Mouse (Mus musculus) bone marrow macrophage, adult 2 months (primary cell): ENCODE results near the gene Abca4. TPM values are rescaled to one million over a fixed set of nuclear protein-coding genes. Genes with fewer than 3 reads are reported as not detected.
"Not testable (repeated sequence)": the region's sequence is repeated elsewhere in the genome, so short reads cannot be mapped to it uniquely, and the experiment has no call there.

Experiments
- H3K27ac ChIP-seq: 2 replicates; pipeline ENCODE4 v1.5.1; 2012; ENCODE audit warnings: low read depth, low read length; ENCODE audit not compliant: insufficient read depth
- H3K4me1 ChIP-seq: 2 replicates; pipeline ENCODE4 v1.6.1; 2012; ENCODE audit warnings: low read length; ENCODE audit not compliant: control insufficient read depth, insufficient read depth
- H3K4me3 ChIP-seq: 2 replicates; pipeline ENCODE4 v1.5.1; 2012; ENCODE audit warnings: mild to moderate bottlenecking, low read length, moderate library complexity; ENCODE audit not compliant: insufficient read depth
- CTCF ChIP-seq: IDR thresholded peaks from 2 replicates; pipeline ENCODE4 v1.5.1; 2012; ENCODE audit warnings: low read depth, mild to moderate bottlenecking, low read length, moderate library complexity
- POLR2A ChIP-seq: IDR thresholded peaks from 2 replicates; pipeline ENCODE4 v1.6.1; 2012; ENCODE audit warnings: mild to moderate bottlenecking, low read depth, low read length, borderline replicate concordance
- polyA plus RNA-seq: library from polyadenylated mRNA; stranded (reverse); fragments of >200 nt; gene quantifications from 2 replicates; pipeline ENCODE4 v1.2.4, GENCODE M21; 2012; ENCODE audit not compliant: missing spikeins, insufficient read depth, insufficient read length

Abca4 gene
- polyA plus RNA-seq, 1 experiment, result not detected

DNA sequence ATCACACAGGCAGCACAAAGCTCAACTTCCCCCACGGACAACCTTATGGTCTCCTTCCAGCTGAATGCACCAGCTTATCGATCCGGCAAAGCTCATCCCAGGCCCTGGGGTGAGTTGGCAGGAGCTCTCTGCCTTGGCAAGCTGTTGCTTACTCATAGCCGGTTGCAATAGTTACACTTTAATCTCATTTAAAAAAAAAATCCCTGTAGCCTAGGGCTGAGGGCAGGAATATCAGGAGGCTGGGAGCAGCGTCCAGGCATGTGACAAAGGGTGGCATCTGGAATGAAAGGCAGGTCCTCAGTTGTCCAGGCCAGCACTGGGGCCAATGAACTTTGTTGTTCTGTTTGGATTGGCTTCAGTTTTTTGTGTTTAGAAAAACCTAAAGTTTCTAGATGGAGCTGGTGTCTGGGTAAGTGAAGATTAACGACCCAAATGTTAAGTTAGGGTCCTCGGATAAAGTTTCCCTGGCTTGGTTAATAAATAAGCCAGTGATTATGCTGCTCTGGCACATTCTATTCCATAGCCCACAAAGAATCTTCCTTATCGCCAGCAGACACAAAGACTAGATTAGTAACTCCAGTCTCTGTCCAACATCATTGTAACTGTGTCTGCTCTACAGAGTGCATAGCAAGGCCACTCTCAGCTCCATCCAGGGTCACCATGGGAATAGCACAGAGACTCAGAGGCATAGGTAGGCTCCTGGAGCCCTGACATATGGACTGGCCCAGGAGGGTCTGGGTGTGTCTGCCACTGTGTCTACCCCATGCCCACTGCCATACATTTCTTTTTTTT, 162.2 kb downstream of the Abca4 start:
- Histone ChIP-seq H3K4me3 (no peak overlapping the region), H3K4me1 (peaks cover 19% of the 10 kb centered on the region), H3K27ac (no peak overlapping the region)
- no peak for TF ChIP-seq CTCF
- no peak for TF ChIP-seq POLR2A

DNA sequence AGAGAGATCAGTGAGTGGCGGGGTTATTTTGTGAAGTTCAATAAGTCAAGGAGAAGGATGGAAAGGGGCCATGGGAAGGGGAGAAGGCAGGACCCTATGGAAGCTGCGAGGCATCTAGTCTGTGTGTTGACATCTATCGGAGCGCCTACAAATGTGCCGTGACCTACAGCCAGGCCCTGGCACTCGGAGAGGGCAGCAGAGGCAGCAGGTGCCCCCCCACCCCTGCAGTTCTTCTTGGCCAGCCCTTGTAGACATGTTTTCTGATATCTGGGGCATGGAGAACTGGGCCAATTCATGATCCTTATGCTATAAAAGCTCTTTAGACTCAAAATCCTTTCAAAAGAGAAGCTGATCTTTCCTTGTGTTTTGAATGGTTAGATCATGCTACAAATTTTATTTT, 163.5 kb downstream of the Abca4 start:
- TF ChIP-seq CTCF, result no peak
- TF ChIP-seq POLR2A, result no peak
- Histone ChIP-seq H3K4me1 (peaks cover 12% of the 10 kb centered on the region), H3K27ac (no peak overlapping the region), H3K4me3 (no peak overlapping the region)

DNA sequence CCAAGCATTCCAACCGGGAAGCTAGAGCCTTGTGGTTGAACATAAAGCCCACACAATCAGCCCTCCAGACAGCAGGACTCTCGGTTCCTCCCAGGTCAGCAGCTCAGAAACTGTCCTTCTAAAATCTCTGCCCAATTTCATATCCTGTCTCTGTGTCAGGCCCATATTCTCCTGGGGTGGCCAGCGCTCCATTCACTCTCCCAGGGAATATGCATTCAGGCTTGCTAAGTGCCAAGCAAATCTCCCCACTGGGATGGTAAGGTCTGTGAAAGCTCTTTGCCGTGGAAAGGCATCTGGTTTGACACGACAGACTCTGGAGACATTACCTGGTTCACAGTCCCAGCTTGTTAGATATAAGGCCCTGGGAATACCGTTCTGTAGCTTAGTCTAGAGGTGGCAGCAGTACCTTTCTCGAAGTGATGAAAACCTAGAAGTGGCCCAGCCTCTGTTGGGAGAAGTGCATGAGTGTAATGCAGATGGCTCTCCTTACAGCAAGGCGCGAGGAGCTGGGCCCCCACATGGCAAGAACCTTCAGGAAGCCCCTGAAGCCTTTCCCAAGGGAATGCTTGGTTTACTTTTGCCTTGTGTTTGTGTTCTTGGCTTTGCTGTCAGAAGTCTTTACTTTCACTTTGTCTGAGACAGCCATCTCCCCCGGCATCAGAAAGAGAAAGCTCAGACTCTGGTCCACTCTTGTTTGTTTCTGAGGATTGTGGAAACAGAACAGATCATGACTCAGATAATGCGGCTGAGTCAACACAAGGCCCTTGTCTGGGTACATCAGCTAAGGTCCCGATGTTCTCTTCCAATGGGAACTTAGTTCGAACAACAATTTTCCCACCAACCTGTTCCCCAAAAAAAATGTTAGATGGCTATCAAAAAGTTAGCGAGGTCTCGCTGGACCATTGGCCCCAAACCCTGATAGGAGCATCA, 164.3 kb downstream of the Abca4 start:
- Histone ChIP-seq H3K27ac (no peak overlapping the region), H3K4me1 (peaks cover 12% of the 10 kb centered on the region), H3K4me3 (no peak overlapping the region)
- TF ChIP-seq CTCF, result no peak
- TF ChIP-seq POLR2A, result no peak

DNA sequence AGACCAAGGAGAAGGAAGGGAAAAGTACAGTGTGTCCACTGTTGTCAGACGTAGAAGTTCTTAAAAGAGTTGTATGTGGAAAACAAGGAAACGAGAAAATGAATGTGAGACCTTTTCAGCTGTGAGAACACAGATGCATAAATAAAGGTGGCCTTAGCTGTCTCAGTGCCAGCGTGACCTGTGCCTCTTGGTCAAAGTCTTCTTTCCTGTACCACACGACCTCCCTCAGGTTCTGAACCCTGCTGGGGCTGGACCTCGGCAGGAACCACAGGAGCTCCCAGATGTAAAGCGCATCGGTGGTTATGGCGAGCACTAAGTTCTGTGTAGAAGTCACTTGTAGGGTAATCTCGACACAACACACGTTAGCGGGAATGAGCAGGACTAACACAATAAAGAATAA, 165.3 kb downstream of the Abca4 start:
- Histone ChIP-seq H3K4me1 (peaks cover 12% of the 10 kb centered on the region), H3K27ac (no peak overlapping the region), H3K4me3 (no peak overlapping the region)
- TF ChIP-seq POLR2A, result no peak
- TF ChIP-seq CTCF, result no peak

DNA sequence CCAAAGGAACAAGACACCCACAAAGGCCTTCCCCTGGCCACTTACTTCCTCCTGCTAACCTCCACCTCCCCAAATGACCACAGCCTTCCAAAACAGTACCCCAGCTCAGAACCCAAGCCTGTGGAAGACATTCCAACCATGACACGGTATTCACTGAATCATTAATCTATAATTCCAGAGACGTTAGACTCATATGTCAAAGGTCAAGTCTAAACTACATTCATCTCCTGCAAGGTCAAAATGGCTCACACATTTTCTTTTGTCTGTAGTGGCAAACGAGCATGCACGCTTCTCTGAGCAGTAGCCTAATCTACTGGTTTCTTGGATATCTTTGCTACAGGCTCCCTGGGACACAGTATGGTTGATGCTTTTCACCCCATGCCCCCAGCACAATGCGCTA, 166.2 kb downstream of the Abca4 start:
- H3K4me1 ChIP-seq, result peaks cover 12% of the 10 kb centered on the region

DNA sequence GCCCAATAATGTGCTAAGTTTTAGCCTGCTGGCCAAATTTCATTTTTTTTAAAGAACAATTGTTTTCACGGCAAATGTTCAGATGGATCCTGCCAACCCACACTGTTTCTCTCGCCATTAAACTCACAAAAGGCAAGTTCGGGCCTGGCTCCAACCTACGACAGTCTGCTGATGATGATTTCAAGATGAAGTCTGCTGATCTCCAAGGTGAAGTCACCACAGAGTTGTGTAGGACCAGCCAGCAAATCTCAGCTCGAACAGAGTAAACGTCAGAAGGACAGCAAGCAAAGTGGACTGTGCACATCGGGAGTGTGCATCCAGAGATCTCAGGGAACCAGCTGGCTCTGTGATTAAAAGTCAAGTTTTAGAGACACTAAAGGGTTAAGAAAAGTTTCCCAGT, 166.6 kb downstream of the Abca4 start:
- no peak for TF ChIP-seq CTCF
- TF ChIP-seq POLR2A, result no peak
- Histone ChIP-seq H3K4me3 (no peak overlapping the region), H3K4me1 (peaks cover 12% of the 10 kb centered on the region), H3K27ac (no peak overlapping the region)

More for the DNA sequence above, 166.2 kb downstream of the Abca4 start:
- Histone ChIP-seq H3K4me3 (no peak overlapping the region), H3K27ac (no peak overlapping the region)
- no peak for TF ChIP-seq POLR2A
- TF ChIP-seq CTCF, result no peak

DNA sequence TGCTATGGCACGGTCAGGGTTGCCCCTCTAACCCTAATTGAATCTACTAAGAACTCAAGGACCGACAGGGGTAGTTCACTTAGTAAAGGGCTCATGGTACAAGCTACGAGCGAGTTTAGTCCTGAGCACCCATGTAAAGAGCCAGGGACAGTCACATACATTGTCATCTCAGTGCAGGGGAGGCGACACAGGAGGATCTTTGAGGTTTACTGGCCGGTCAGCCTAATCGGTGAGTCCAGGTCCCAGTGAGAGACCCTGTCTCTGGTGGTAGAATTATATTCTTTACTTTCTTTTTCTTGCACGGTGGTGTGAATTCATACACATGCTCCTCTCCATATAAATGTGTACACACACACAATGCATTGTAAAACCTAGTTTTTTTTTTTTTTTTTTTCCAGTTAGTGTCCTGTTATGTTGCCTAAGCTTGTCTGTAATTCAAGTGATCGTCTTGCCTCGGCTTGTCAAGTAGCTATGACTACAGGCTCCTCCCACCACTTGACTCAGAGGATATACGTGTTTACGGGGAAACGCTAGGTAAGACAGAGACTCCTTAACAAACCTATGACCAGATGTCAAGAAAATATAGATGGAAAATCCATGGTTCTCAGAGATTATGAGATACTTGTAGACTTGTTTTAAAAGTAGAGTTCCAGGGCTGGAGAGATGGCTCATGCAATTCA, 167.3 kb downstream of the Abca4 start:
- Histone ChIP-seq H3K27ac (no peak overlapping the region), H3K4me1 (peaks cover 12% of the 10 kb centered on the region), H3K4me3 (no peak overlapping the region)
- TF ChIP-seq CTCF (no peak), POLR2A (no peak)

DNA sequence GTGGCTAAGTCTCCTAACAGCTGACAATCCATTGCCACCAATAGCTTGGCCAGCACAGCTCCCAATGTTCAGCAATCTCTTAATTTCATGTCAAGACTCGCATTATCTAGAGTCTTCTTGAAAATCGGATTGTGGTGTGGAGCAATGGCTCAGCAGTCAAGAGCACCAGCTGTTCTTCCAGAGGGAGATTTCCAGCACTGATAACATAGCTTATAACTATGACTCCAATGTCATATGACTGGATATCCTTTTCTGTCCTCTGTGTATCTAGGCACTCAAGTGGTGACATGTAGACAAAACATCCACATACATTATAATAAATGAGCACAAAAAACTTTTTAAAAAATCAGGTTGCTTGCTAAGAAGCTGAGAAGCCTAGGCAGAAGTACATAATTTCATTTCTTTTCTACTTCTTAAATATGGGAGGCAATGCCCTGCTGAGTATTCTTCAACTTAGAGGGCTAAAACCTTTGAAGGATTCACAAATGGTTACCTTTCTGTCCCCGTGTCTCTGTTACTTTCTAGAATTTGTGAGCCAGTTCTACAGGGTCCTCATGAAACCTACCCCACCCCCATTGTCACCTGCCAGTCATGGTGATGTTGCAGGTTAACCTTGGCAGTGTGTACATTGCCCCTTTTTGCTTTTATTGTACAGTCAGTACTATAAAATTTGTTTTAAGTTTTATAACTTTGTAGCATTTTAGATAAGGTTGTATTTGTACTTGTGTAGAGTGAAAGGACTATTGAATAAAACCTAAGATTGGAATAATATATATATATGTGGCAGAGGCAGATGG, 177.2 kb downstream of the Abca4 start:
- Histone ChIP-seq H3K4me1 (peaks cover 7% of the 10 kb centered on the region; the same call in 1 of the 2 replicates), H3K4me3 (no peak overlapping the region), H3K27ac (no peak overlapping the region)
- TF ChIP-seq CTCF (no peak), POLR2A (no peak)

DNA sequence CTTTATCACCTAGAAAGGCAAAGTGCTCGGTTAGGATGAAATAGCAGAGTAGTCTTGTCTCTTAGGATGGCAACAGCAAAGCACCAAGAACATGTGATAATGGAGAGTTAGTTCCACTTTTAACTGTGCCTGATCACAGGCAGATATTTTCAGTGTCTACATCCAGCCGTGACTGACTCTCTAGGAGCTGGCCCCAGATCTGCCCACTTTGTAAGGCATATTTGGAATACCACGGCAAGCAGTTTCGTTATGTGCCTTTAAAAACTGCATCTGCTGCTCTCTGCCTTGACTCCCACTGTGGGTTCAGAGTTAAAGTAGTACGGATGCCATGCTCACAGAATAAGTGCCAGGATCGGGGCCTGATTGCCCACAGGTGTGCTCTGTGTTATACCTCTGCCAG, 182.7 kb downstream of the Abca4 start:
- H3K4me3 ChIP-seq, H3K27ac ChIP-seq: not testable (repeated sequence)
- peaks cover 14% of the 10 kb centered on the region for H3K4me1 ChIP-seq

Other genes with a start within 250 kb of the Abca4 start
- 18.7 and 19.3 TPM in 2 replicates for gene Abcd3, start 229.1 kb upstream of the Abca4 start, polyA plus RNA-seq
- 0.60 and 1.1 TPM in 2 replicates for gene Arhgap29, start 91.9 kb upstream of the Abca4 start, polyA plus RNA-seq
- gene Gclm, start 201.1 kb downstream of the Abca4 start, polyA plus RNA-seq, result 305 and 316 TPM in 2 replicates
- 43.5 and 45.8 TPM in 2 replicates for gene Dnttip2, start 229.9 kb downstream of the Abca4 start, polyA plus RNA-seq
- 6.8 and 9.8 TPM in 2 replicates for gene Bcar3, start 249.7 kb downstream of the Abca4 start, polyA plus RNA-seq